ENCODE assay signal across 17 mouse cellular contexts in genomic region chr1:187369049-187369448, GRCm38 (mm10).
"Had no signal": no experiment of that assay in that cellular context is flagged by ENCODE, and none has a peak within 500 bp of the region (broad histone marks: within the 10 kb centered on the region; RNA-seq: fewer than 3 reads in every experiment).

No protein-coding gene starts in this region.

- H3K27ac ChIP-seq: kidney, embryonic 15.5 days; left cerebral cortex, adult 2 months; liver, embryonic 13.5 days; neural tube, embryonic 13.5 days; stomach, embryonic 15.5 days had no signal

- H3K4me3 ChIP-seq: kidney, embryonic 15.5 days; left cerebral cortex, adult 2 months; liver, embryonic 13.5 days; neural tube, embryonic 13.5 days; stomach, embryonic 15.5 days had no signal

- H3K27me3 ChIP-seq: kidney, embryonic 15.5 days; liver, embryonic 13.5 days; neural tube, embryonic 13.5 days; stomach, embryonic 15.5 days had no signal

- DNase-seq: kidney, adult 11 months; kidney, adult 8-10 months; kidney, postnatal 10 days; kidney, postnatal 36 days; layer of hippocampus, postnatal 36 days; liver, embryonic 13.5 days; lung, adult 2 months; lung, postnatal 14 days; lung, postnatal 4 days; midbrain, embryonic 14.5 days; thymus, adult 18-20 months; thymus, postnatal 36 days had no signal

- H3K9me3 ChIP-seq: kidney, embryonic 15.5 days; liver, embryonic 13.5 days; neural tube, embryonic 13.5 days; stomach, embryonic 15.5 days had no signal

- H3K4me1 ChIP-seq: liver, embryonic 13.5 days; neural tube, embryonic 13.5 days; stomach, embryonic 15.5 days had no signal

- H3K36me3 ChIP-seq: kidney, embryonic 15.5 days; liver, embryonic 13.5 days; neural tube, embryonic 13.5 days; stomach, embryonic 15.5 days had no signal

- H3K9ac ChIP-seq: kidney, embryonic 15.5 days; liver, embryonic 13.5 days; neural tube, embryonic 13.5 days; stomach, embryonic 15.5 days had no signal

- H3K4me2 ChIP-seq: kidney, embryonic 15.5 days; liver, embryonic 13.5 days; midbrain, embryonic 11.5 days; neural tube, embryonic 13.5 days; stomach, embryonic 15.5 days had no signal
